Mouse (Mus musculus) brain, embryonic 14.5 days (tissue): ENCODE results near the gene Tmem52.

Source experiments
- CTCF ChIP-seq: fragments of 200-500 bp; IDR thresholded peaks from 2 replicates; pipeline ENCODE4 v1.5.1; 2012; ENCODE audit warnings: inconsistent platforms, mild to moderate bottlenecking, moderate library complexity, borderline replicate concordance; ENCODE audit not compliant: insufficient read depth, insufficient read length; ENCODE audit errors: extremely low read depth
- POLR2A ChIP-seq: fragments of 200-500 bp; IDR thresholded peaks from 2 replicates; pipeline ENCODE4 v1.6.1; 2012; ENCODE audit warnings: mild to moderate bottlenecking, inconsistent platforms, borderline replicate concordance; ENCODE audit not compliant: poor library complexity, insufficient read depth, insufficient read length, severe bottlenecking; ENCODE audit errors: extremely low read depth

GRCm38 (mm10) chr4:155473319-155473718, 4.4 kb downstream of the Tmem52 start:
- no peak for TF ChIP-seq CTCF
- TF ChIP-seq POLR2A: no peak
